Mouse (Mus musculus) myocyte (in vitro differentiated cells): ENCODE data around the gene Tacc2.
A peak's percentile ranks its signal among the peaks of the same experiment; 100 is the strongest.

Experiments used
- POLR2A ChIP-seq: IDR thresholded peaks from one replicate; pipeline ENCODE4 v1.6.1; 2011; ENCODE audit warnings: low read depth, mild to moderate bottlenecking, control low read depth, moderate library complexity; ENCODE audit not compliant: insufficient read length
- POLR2AphosphoS2 ChIP-seq: IDR thresholded peaks from one replicate; pipeline ENCODE4 v1.6.1; 2011; ENCODE audit warnings: low read depth, control low read depth; ENCODE audit not compliant: insufficient read length
- USF1 ChIP-seq: IDR thresholded peaks from one replicate; pipeline ENCODE4 v1.6.1; 2011; ENCODE audit warnings: low read depth, mild to moderate bottlenecking, control low read depth, moderate library complexity

DNA sequence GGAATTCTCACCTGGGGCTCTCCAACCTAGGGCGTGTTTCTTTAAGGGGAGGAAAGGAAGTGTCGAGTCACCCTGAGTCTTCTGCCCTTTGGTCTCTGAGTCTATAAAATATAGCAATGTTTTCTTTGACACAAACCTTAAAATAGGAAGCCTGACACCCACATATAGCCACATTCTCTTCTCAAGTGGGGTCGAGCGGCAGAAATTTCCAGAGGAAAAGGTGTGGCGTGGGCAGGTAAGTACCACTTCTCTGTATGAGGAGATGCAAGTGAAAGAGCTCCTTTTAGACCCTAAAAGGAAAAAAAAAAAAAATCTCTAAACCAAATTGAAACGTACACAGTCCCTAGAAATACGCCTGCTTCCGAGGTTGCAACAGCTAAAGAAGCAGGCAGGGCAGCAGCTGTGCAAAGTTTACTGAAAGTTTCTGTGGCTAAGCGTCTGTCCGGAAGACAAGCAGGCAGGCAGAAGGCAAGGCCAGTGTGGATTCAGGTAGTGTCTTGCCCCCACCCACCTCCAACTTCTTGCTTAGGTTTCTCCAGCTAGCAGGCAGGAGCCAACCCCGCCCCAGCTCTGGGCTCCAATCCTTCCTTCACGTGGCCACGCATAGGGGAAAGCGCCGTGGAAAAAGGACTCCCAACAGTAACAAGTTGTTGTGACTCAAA, 68.2 kb downstream of the Tacc2 start:
- TF ChIP-seq POLR2A (no peak), USF1 (peak; percentile 60), POLR2AphosphoS2 (no peak)
